Mouse (Mus musculus) right cerebral cortex, adult 18-20 months (tissue): ENCODE measurements around the gene Rita1.

Experiments used
- DNase-seq: peaks from one replicate; pipeline ENCODE4 v3.0.0; 2022; ENCODE audit warnings: mixed read lengths

Rita1 gene

GRCm38 (mm10) chr5:120627515-120628300, 15.3 kb upstream of the Rita1 start:
- no peak for DNase-seq

GRCm38 (mm10) chr5:120626399-120626798, 14.0 kb upstream of the Rita1 start:
- DNase-seq = no peak

GRCm38 (mm10) chr5:120624427-120624826, 12.0 kb upstream of the Rita1 start:
- DNase-seq = no peak

GRCm38 (mm10) chr5:120622198-120622851, 9.9 kb upstream of the Rita1 start:
- DNase-seq = no peak

GRCm38 (mm10) chr5:120621846-120622197, 9.4 kb upstream of the Rita1 start:
- DNase-seq = no peak

- DNase-seq = no peak
These were observed 8.8 kb upstream of the Rita1 start for GRCm38 (mm10) chr5:120621078-120621765.

- DNase-seq = peak; percentile 82
These were observed 8.1 kb upstream of the Rita1 start for GRCm38 (mm10) chr5:120620375-120621077.

- no peak for DNase-seq
These were observed 6.8 kb upstream of the Rita1 start for GRCm38 (mm10) chr5:120619201-120619600.

GRCm38 (mm10) chr5:120618778-120619177, 6.4 kb upstream of the Rita1 start:
- no peak for DNase-seq

- DNase-seq = no peak
These were observed 3.5 kb upstream of the Rita1 start for GRCm38 (mm10) chr5:120615903-120616302.

- peak; percentile 100 for DNase-seq
These were observed 624 bp upstream of the Rita1 start for GRCm38 (mm10) chr5:120612822-120613604.

- DNase-seq = no peak
These were observed 973 bp downstream of the Rita1 start for GRCm38 (mm10) chr5:120611416-120611815.

GRCm38 (mm10) chr5:120610906-120611305, 1.5 kb downstream of the Rita1 start:
- no peak for DNase-seq

- no peak for DNase-seq
These were observed 3.1 kb downstream of the Rita1 start for GRCm38 (mm10) chr5:120609246-120609775.

- no peak for DNase-seq
These were observed 5.1 kb downstream of the Rita1 start for GRCm38 (mm10) chr5:120607335-120607734.

GRCm38 (mm10) chr5:120606590-120607200, 5.7 kb downstream of the Rita1 start:
- no peak for DNase-seq

GRCm38 (mm10) chr5:120605688-120606087, 6.7 kb downstream of the Rita1 start:
- peak; percentile 91 for DNase-seq

GRCm38 (mm10) chr5:120605241-120605661, 7.1 kb downstream of the Rita1 start:
- no peak for DNase-seq

- DNase-seq = peak; percentile 81
These were observed 7.5 kb downstream of the Rita1 start for GRCm38 (mm10) chr5:120604839-120605238.

GRCm38 (mm10) chr5:120603515-120603914, 8.9 kb downstream of the Rita1 start:
- no peak for DNase-seq

GRCm38 (mm10) chr5:120602210-120602609, 10.2 kb downstream of the Rita1 start:
- no peak for DNase-seq
